Mouse (Mus musculus) small intestine, adult 2 months (tissue): Measurements from ENCODE around the gene Pebp1. TPM values are rescaled to one million over a fixed set of nuclear protein-coding genes. Genes with fewer than 3 reads are reported as not detected.

Experiments used
- H3K27ac ChIP-seq: fragments of 200-500 bp; 2 replicates; pipeline ENCODE4 v1.5.1; 2012; ENCODE audit warnings: low read depth, low read length, control low read depth, inconsistent platforms; ENCODE audit not compliant: insufficient read depth
- H3K27me3 ChIP-seq: fragments of 200-500 bp; 2 replicates; pipeline ENCODE4 v1.6.1; 2012; ENCODE audit warnings: mild to moderate bottlenecking, moderate library complexity, low read length, inconsistent platforms; ENCODE audit not compliant: control insufficient read depth, insufficient read depth
- H3K36me3 ChIP-seq: fragments of 200-500 bp; 2 replicates; pipeline ENCODE4 v1.6.1; 2012; ENCODE audit warnings: mild to moderate bottlenecking, low read length, control low read depth, inconsistent platforms; ENCODE audit not compliant: control insufficient read depth, insufficient read depth
- H3K4me1 ChIP-seq: fragments of 200-500 bp; 2 replicates; pipeline ENCODE4 v1.6.1; 2012; ENCODE audit warnings: low read length, inconsistent platforms, mixed read lengths; ENCODE audit not compliant: control insufficient read depth, insufficient read depth, insufficient read length
- H3K4me3 ChIP-seq: fragments of 200-500 bp; 2 replicates; pipeline ENCODE4 v1.5.1; 2012; ENCODE audit warnings: low read depth, mild to moderate bottlenecking, control low read depth, inconsistent platforms, low read length, moderate library complexity
- CTCF ChIP-seq: fragments of 200-500 bp; IDR thresholded peaks from 2 replicates; pipeline ENCODE4 v1.5.1; 2012; ENCODE audit warnings: low read depth, mild to moderate bottlenecking, control low read depth, inconsistent platforms, low read length, moderate library complexity, mixed read lengths; ENCODE audit not compliant: insufficient replicate concordance, insufficient read length; ENCODE audit errors: extremely low read depth
- POLR2A ChIP-seq: fragments of 200-500 bp; IDR thresholded peaks from 2 replicates; pipeline ENCODE4 v1.6.1; 2012; ENCODE audit warnings: low read depth, mild to moderate bottlenecking, control low read depth, inconsistent platforms, low read length, moderate library complexity
- WGBS: fragments of 180-500 bp; shearing (Covaris S2); methylation state at CpG from one replicate; pipeline ENCODE4 v1.1.7; 2018; 5-methylcytosine and 5-hydroxymethylcytosine counted together
- polyA plus RNA-seq: library from polyadenylated mRNA; depleted of rRNA; stranded (reverse); fragments of >200 nt; gene quantifications from 2 replicates; pipeline ENCODE4 v1.2.3, GENCODE M21; 2012

Pebp1 gene
- polyA plus RNA-seq, 1 experiment: 280 TPM

GRCm38 (mm10) chr5:117277784-117278183 is 9.6 kb downstream of the Pebp1 start:
- no peak overlapping the region for H3K27ac ChIP-seq
- TF ChIP-seq POLR2A (no peak), CTCF (no peak)
- H3K27me3 ChIP-seq: no peaks in the 10 kb centered on the region
- peaks cover 17% of the 10 kb centered on the region; the same call in 1 of the 2 replicates for H3K4me1 ChIP-seq
- 95% methylated on average over 6 of the region's 6 CpGs for WGBS
- H3K36me3 ChIP-seq: peaks cover 12% of the 10 kb centered on the region
- no peak overlapping the region for H3K4me3 ChIP-seq

DNA sequence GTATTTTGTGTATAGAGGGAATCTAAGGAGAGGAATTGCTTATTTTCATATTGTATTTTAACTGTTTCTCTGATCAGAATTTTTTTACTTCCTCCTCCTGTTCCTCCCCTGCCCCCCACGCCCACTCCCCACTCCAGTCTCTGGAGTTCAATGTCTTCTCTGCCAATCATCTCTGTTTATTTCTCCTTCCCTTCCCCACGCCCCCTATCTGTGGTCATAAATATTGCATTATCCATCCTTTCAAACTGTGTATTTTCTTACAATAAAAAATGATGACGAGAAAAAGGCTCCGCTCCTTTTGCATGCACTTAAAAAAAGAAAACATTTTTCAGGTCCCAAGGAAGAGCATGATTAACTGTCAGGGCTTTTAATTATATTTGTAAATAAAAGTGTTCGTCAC is 12.6 kb downstream of the Pebp1 start:
- Histone ChIP-seq H3K4me1 (peaks cover 10% of the 10 kb centered on the region; the same call in 1 of the 2 replicates), H3K4me3 (no peak overlapping the region), H3K36me3 (peaks cover 20% of the 10 kb centered on the region), H3K27ac (no peak overlapping the region), H3K27me3 (no peaks in the 10 kb centered on the region)
- 61% methylated on average over 5 of the region's 5 CpGs for WGBS
- TF ChIP-seq CTCF (peak; percentile 4; the same call in 1 of the 2 replicates), POLR2A (no peak)

- peaks cover 28% of the 10 kb centered on the region for H3K36me3 ChIP-seq
- TF ChIP-seq CTCF (no peak), POLR2A (no peak)
- 91% methylated on average over 14 of the region's 14 CpGs for WGBS
- no peak overlapping the region for H3K4me3 ChIP-seq
- H3K4me1 ChIP-seq: no peaks in the 10 kb centered on the region
- no peaks in the 10 kb centered on the region for H3K27me3 ChIP-seq
- H3K27ac ChIP-seq: no peak overlapping the region
Measured at GRCm38 (mm10) chr5:117271945-117272344, 15.5 kb downstream of the Pebp1 start.

DNA sequence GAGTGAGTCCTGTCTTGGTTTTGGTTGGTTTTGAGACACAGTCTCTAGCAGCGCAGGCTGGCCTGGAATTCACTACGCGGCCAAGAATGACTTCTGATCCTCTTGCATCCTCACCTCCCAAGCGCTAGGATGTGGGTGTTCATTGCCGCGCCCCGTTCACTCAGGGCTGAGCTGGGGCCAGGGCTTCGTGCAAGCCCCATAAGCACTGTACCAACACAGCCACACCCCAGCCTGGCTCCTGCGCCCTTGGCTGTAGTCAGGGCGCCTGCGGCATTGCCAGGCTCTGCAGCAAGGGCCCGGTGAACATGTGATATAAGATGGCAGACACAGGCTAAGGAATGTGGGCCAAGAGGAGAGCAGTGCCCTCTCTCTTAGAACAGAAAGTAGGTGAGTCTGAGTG is 18.0 kb downstream of the Pebp1 start:
- Histone ChIP-seq H3K36me3 (peaks cover 44% of the 10 kb centered on the region), H3K27me3 (no peaks in the 10 kb centered on the region), H3K4me3 (no peak overlapping the region), H3K4me1 (no peaks in the 10 kb centered on the region), H3K27ac (no peak overlapping the region)
- WGBS: 87% methylated on average over 12 of the region's 12 CpGs
- TF ChIP-seq CTCF (no peak), POLR2A (no peak)

DNA sequence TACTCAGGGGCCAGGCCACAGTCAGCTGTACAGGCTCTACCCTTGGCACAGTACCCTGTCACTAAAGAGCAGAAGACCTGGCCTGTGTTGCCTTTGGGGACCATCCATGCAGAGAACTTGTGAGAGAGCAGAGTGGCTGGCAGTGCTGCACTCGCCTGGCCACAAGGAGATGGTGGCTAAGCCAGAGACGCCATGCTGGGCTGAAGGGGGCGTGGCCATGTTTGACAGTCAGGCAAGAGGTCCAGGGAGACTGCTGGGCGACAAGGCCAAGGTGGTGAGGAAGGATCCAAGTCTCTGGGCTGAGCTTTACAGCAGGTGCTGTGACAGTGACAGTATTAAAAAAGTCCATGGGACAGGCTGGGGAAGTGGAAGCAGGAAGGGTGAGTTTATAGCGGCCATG is 18.7 kb downstream of the Pebp1 start:
- no peak overlapping the region for H3K27ac ChIP-seq
- H3K4me1 ChIP-seq: no peaks in the 10 kb centered on the region
- no peaks in the 10 kb centered on the region for H3K27me3 ChIP-seq
- H3K4me3 ChIP-seq: no peak overlapping the region
- TF ChIP-seq POLR2A (no peak), CTCF (no peak)
- peaks cover 45% of the 10 kb centered on the region for H3K36me3 ChIP-seq
- 84% methylated on average over 5 of the region's 5 CpGs for WGBS

- TF ChIP-seq CTCF: no peak
- TF ChIP-seq POLR2A: no peak
- Histone ChIP-seq H3K27me3 (no peaks in the 10 kb centered on the region), H3K36me3 (peaks cover 50% of the 10 kb centered on the region), H3K4me1 (no peaks in the 10 kb centered on the region), H3K4me3 (no peak overlapping the region), H3K27ac (no peak overlapping the region)
- WGBS: 80% methylated on average over 14 of the region's 14 CpGs
Measured at GRCm38 (mm10) chr5:117267913-117268312, 19.5 kb downstream of the Pebp1 start.

DNA sequence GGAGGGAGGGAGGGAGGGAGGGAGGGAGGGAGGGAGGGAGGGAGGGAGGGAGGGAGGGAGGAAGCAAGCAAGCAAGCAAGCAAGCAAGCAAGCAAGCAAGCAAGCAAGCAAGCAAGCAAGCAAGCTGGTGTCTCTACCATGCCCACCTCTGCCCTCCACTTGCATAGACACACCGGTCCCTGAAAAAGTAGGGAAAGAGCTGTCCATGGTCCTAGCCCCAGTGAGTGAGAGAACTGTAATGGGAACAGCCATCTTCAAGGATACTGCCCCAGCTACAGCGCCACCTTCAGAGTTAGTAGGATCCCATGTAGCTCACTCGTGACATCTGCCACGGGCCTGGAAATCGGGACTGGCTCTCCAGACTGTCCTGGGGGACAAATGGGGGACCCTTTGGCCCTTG is 22.7 kb downstream of the Pebp1 start:
- H3K4me3 ChIP-seq: no peak overlapping the region
- H3K27ac ChIP-seq: no peak overlapping the region
- no peak for TF ChIP-seq POLR2A
- no peak for TF ChIP-seq CTCF
- WGBS: 74% methylated on average over 5 of the region's 5 CpGs
- no peaks in the 10 kb centered on the region for H3K4me1 ChIP-seq
- no peaks in the 10 kb centered on the region for H3K27me3 ChIP-seq
- H3K36me3 ChIP-seq: peaks cover 62% of the 10 kb centered on the region
